Mouse (Mus musculus) skeletal muscle tissue, postnatal 0 days (tissue): ENCODE measurements around the gene Nxph3. TPM values are rescaled to one million over a fixed set of nuclear protein-coding genes. Genes with fewer than 3 reads are reported as not detected.

ENCODE experiments used
- polyA plus RNA-seq: library from polyadenylated mRNA; unstranded; fragments of >200 nt; fragmentation: Nextera tagmentation; extraction: Ambion mirVana; gene quantifications from 2 replicates; pipeline ENCODE4 v1.2.1, GENCODE M21; 2015

Gene Nxph3
- polyA plus RNA-seq = 0.46 and 0.52 TPM in 2 replicates

GRCm38 (mm10) chr11:95514298-95514861 is at the start of gene Nxph3:
TSS of gene Nxph3 (minus strand) at chr11:95514570.

Other genes with a start within 250 kb of the Nxph3 start
- 24.6 and 28.9 TPM in 2 replicates for gene Kat7, start 204.3 kb downstream of the Nxph3 start, polyA plus RNA-seq
- 5.2 and 7.2 TPM in 2 replicates for gene Fam117a, start 177.6 kb downstream of the Nxph3 start, polyA plus RNA-seq
- 52.2 and 55.7 TPM in 2 replicates for gene Slc35b1, start 129.9 kb downstream of the Nxph3 start, polyA plus RNA-seq
- 237 and 278 TPM in 2 replicates for gene Spop, start 100.5 kb downstream of the Nxph3 start, polyA plus RNA-seq
- 12.4 and 12.9 TPM in 2 replicates for gene Ngfr, start 73.2 kb upstream of the Nxph3 start, polyA plus RNA-seq
- gene Phb, start 152.4 kb upstream of the Nxph3 start, polyA plus RNA-seq = 251 and 253 TPM in 2 replicates
- 10.6 TPM in 2 replicates for gene Zfp652, start 198.1 kb upstream of the Nxph3 start, polyA plus RNA-seq
- 0.37 and 0.49 TPM in 2 replicates for gene B130006D01Rik, start 209.0 kb upstream of the Nxph3 start, polyA plus RNA-seq